Mouse (Mus musculus) MEL (cell line): ENCODE data around the gene Ppfibp1.

ENCODE experiments used
- GATA1 ChIP-seq: IDR thresholded peaks from 2 replicates; pipeline ENCODE4 v1.6.1; 2011; ENCODE audit warnings: low read depth, low read length, improper control_type of control experiment
- MYB ChIP-seq: IDR thresholded peaks from 2 replicates; pipeline ENCODE4 v1.6.1; 2011; ENCODE audit warnings: mild to moderate bottlenecking, low read depth, low read length, improper control_type of control experiment

GRCm38 (mm10) chr6:147042291-147043290 is 154.3 kb downstream of the Ppfibp1 start, which contains the start of gene Mrps35:
- no peak for TF ChIP-seq GATA1
- TF ChIP-seq MYB = no peak
